Mouse (Mus musculus) midbrain, embryonic 12.5 days (tissue): ENCODE data around the gene Kif2c. TPM values are rescaled to one million over a fixed set of nuclear protein-coding genes. Genes with fewer than 3 reads are reported as not detected.
A peak's percentile ranks its signal among the peaks of the same experiment; 100 is the strongest.

Experiments used
- ATAC-seq: fragments of 200-750 bp; cut with Nextera tagmentation; 2 replicates; pipeline ENCODE4 v1.8.0; 2017; ENCODE audit warnings: low read depth, moderate TSS enrichment, moderate library complexity; ENCODE audit not compliant: low FRiP score
- H3K27ac ChIP-seq: fragments of 300-500 bp; sonication (generic); replicated peaks from 2 replicates; pipeline ENCODE4 v1.5.1; 2016; ENCODE audit warnings: mild to moderate bottlenecking
- H3K27me3 ChIP-seq: fragments of 300-500 bp; sonication (generic); 2 replicates; pipeline ENCODE4 v1.6.1; 2016; ENCODE audit warnings: mild to moderate bottlenecking
- H3K36me3 ChIP-seq: fragments of 300-500 bp; sonication (generic); 2 replicates; pipeline ENCODE4 v1.6.1; 2016
- H3K4me1 ChIP-seq: fragments of 300-500 bp; sonication (generic); 2 replicates; pipeline ENCODE4 v1.6.1; 2016
- H3K4me2 ChIP-seq: fragments of 300-500 bp; sonication (generic); replicated peaks from 2 replicates; pipeline ENCODE4 v1.6.1; 2016; ENCODE audit warnings: mild to moderate bottlenecking, moderate library complexity
- H3K4me3 ChIP-seq: fragments of 300-500 bp; sonication (generic); 2 replicates; pipeline ENCODE4 v1.5.1; 2016; ENCODE audit warnings: mild to moderate bottlenecking
- H3K9ac ChIP-seq: fragments of 300-500 bp; sonication (generic); replicated peaks from 2 replicates; pipeline ENCODE4 v1.6.1; 2016; ENCODE audit warnings: mild to moderate bottlenecking, moderate library complexity
- H3K9me3 ChIP-seq: fragments of 300-500 bp; sonication (generic); 2 replicates; pipeline ENCODE4 v1.6.1; 2016; ENCODE audit warnings: mild to moderate bottlenecking
- WGBS: fragments of 180-500 bp; shearing (Covaris S2); methylation state at CpG from one replicate; pipeline ENCODE4 v1.1.7; 2016; 5-methylcytosine and 5-hydroxymethylcytosine counted together
- polyA plus RNA-seq: library from polyadenylated mRNA; unstranded; fragments of >200 nt; fragmentation: Nextera tagmentation; extraction: Ambion mirVana; gene quantifications from 2 replicates; pipeline ENCODE4 v1.2.1, GENCODE M21; 2016

Kif2c gene
- polyA plus RNA-seq, 1 experiment from 2014 or later: 73.7 TPM

GRCm38 (mm10) chr4:117169936-117170335 is 12.5 kb downstream of the Kif2c start:
- H3K27me3 ChIP-seq: no peaks in the 10 kb centered on the region
- peaks cover 96% of the 10 kb centered on the region for H3K36me3 ChIP-seq
- H3K4me3 ChIP-seq: no peak overlapping the region
- no peaks in the 10 kb centered on the region for H3K9me3 ChIP-seq
- no peak overlapping the region for H3K4me2 ChIP-seq
- no peak for ATAC-seq
- no peak overlapping the region for H3K9ac ChIP-seq
- WGBS: 92% methylated on average over 5 of the region's 5 CpGs
- H3K4me1 ChIP-seq: no peaks in the 10 kb centered on the region
- no peak overlapping the region for H3K27ac ChIP-seq

- H3K36me3 ChIP-seq: peaks cover 69% of the 10 kb centered on the region
- no peak overlapping the region for H3K9ac ChIP-seq
- H3K9me3 ChIP-seq: no peaks in the 10 kb centered on the region
- H3K4me1 ChIP-seq: no peaks in the 10 kb centered on the region
- no peaks in the 10 kb centered on the region for H3K27me3 ChIP-seq
- H3K4me3 ChIP-seq: no peak overlapping the region
- 74% methylated on average over 4 of the region's 4 CpGs for WGBS
- H3K27ac ChIP-seq: no peak overlapping the region
- H3K4me2 ChIP-seq: no peak overlapping the region
- ATAC-seq: no peak
Observed at GRCm38 (mm10) chr4:117161183-117161582, 21.3 kb downstream of the Kif2c start.

GRCm38 (mm10) chr4:117159666-117160065 is 22.8 kb downstream of the Kif2c start:
- no peak overlapping the region for H3K4me3 ChIP-seq
- H3K9ac ChIP-seq: no peak overlapping the region
- peaks cover 5% of the 10 kb centered on the region; the same call in 1 of the 2 replicates for H3K4me1 ChIP-seq
- H3K36me3 ChIP-seq: peaks cover 54% of the 10 kb centered on the region
- no peak for ATAC-seq
- 87% methylated on average over 10 of the region's 10 CpGs for WGBS
- no peaks in the 10 kb centered on the region for H3K27me3 ChIP-seq
- no peaks in the 10 kb centered on the region for H3K9me3 ChIP-seq
- H3K4me2 ChIP-seq: no peak overlapping the region
- H3K27ac ChIP-seq: no peak overlapping the region

- peak overlapping the region; percentile 86 for H3K4me2 ChIP-seq
- peak overlapping the region; percentile 94; the same call in 1 of the 2 replicates for H3K27ac ChIP-seq
- peaks cover 57% of the 10 kb centered on the region for H3K36me3 ChIP-seq
- peaks cover 21% of the 10 kb centered on the region for H3K4me1 ChIP-seq
- WGBS: 32% methylated on average over 6 of the region's 6 CpGs
- H3K4me3 ChIP-seq: peak overlapping the region; percentile 98
- ATAC-seq: no peak
- H3K9me3 ChIP-seq: no peaks in the 10 kb centered on the region
- no peaks in the 10 kb centered on the region for H3K27me3 ChIP-seq
- no peak overlapping the region for H3K9ac ChIP-seq
Observed at GRCm38 (mm10) chr4:117156372-117156771, 26.1 kb downstream of the Kif2c start.

GRCm38 (mm10) chr4:117155792-117156355 is 26.6 kb downstream of the Kif2c start, which contains the start of gene Rps8:
Rps8 (minus strand) TSS chr4:117156243.
- peaks cover 21% of the 10 kb centered on the region for H3K4me1 ChIP-seq
- peak within 1 kb of the TSS; percentile 98 for H3K4me3 ChIP-seq
- H3K9me3 ChIP-seq: no peaks in the 10 kb centered on the region
- H3K27me3 ChIP-seq: no peaks in the 10 kb centered on the region
- H3K4me2 ChIP-seq: peak within 1 kb of the TSS; percentile 86
- peak within 1 kb of the TSS; percentile 94 for H3K27ac ChIP-seq
- H3K9ac ChIP-seq: peak within 1 kb of the TSS; percentile 88
- WGBS: under 1% methylated on average over 48 of the region's 52 CpGs
- ATAC-seq: peak; percentile 93
- peaks cover 57% of the 10 kb centered on the region for H3K36me3 ChIP-seq

GRCm38 (mm10) chr4:117155020-117155791 is 27.2 kb downstream of the Kif2c start:
- Histone ChIP-seq H3K9ac (peak overlapping the region; percentile 88), H3K4me1 (peaks cover 21% of the 10 kb centered on the region), H3K36me3 (peaks cover 58% of the 10 kb centered on the region), H3K9me3 (no peaks in the 10 kb centered on the region), H3K27ac (peak overlapping the region; percentile 94), H3K4me3 (peak overlapping the region; percentile 98), H3K27me3 (no peaks in the 10 kb centered on the region), H3K4me2 (peak overlapping the region; percentile 86)
- 3% methylated on average over 44 of the region's 44 CpGs for WGBS
- no peak for ATAC-seq

- Histone ChIP-seq H3K9ac (no peak overlapping the region), H3K27ac (no peak overlapping the region), H3K4me1 (peaks cover 21% of the 10 kb centered on the region), H3K36me3 (peaks cover 55% of the 10 kb centered on the region), H3K4me2 (no peak overlapping the region), H3K27me3 (no peaks in the 10 kb centered on the region), H3K9me3 (no peaks in the 10 kb centered on the region), H3K4me3 (no peak overlapping the region)
- 92% methylated on average over 5 of the region's 5 CpGs for WGBS
- no peak for ATAC-seq
Observed at GRCm38 (mm10) chr4:117152714-117153113, 29.7 kb downstream of the Kif2c start.

GRCm38 (mm10) chr4:117151416-117151815 is 31.0 kb downstream of the Kif2c start:
- Histone ChIP-seq H3K27ac (no peak overlapping the region), H3K9me3 (no peaks in the 10 kb centered on the region), H3K27me3 (no peaks in the 10 kb centered on the region), H3K4me2 (no peak overlapping the region), H3K9ac (no peak overlapping the region), H3K4me3 (no peak overlapping the region), H3K4me1 (peaks cover 21% of the 10 kb centered on the region), H3K36me3 (peaks cover 55% of the 10 kb centered on the region)
- 80% methylated on average over 1 of the region's 1 CpGs for WGBS
- no peak for ATAC-seq

- Histone ChIP-seq H3K27ac (no peak overlapping the region), H3K27me3 (no peaks in the 10 kb centered on the region), H3K4me2 (no peak overlapping the region), H3K4me3 (no peak overlapping the region), H3K9me3 (no peaks in the 10 kb centered on the region), H3K36me3 (peaks cover 55% of the 10 kb centered on the region), H3K9ac (no peak overlapping the region), H3K4me1 (peaks cover 21% of the 10 kb centered on the region)
- ATAC-seq: no peak
- WGBS: 89% methylated on average over 6 of the region's 6 CpGs
Observed at GRCm38 (mm10) chr4:117150212-117150733, 32.2 kb downstream of the Kif2c start.

GRCm38 (mm10) chr4:117149291-117150211 is 32.9 kb downstream of the Kif2c start:
- Histone ChIP-seq H3K36me3 (peaks cover 54% of the 10 kb centered on the region), H3K4me3 (no peak overlapping the region), H3K4me1 (peaks cover 14% of the 10 kb centered on the region), H3K27me3 (no peaks in the 10 kb centered on the region), H3K27ac (no peak overlapping the region), H3K9ac (no peak overlapping the region), H3K4me2 (no peak overlapping the region), H3K9me3 (no peaks in the 10 kb centered on the region)
- 75% methylated on average over 6 of the region's 6 CpGs for WGBS
- ATAC-seq: no peak

GRCm38 (mm10) chr4:117148815-117149214 is 33.6 kb downstream of the Kif2c start:
- Histone ChIP-seq H3K27ac (0 out of 2 replicates have a peak overlapping the region, but pooled peaks have one; percentile 7), H3K4me1 (peaks cover 7% of the 10 kb centered on the region; the same call in 1 of the 2 replicates), H3K4me2 (no peak overlapping the region), H3K9me3 (no peaks in the 10 kb centered on the region), H3K27me3 (no peaks in the 10 kb centered on the region), H3K36me3 (peaks cover 47% of the 10 kb centered on the region), H3K4me3 (no peak overlapping the region), H3K9ac (no peak overlapping the region)
- 75% methylated on average over 24 of the region's 24 CpGs for WGBS
- ATAC-seq: no peak
